Mouse (Mus musculus) macrophage (primary cell): ENCODE data around the gene Abcd4. TPM values are rescaled to one million over a fixed set of nuclear protein-coding genes. Genes with fewer than 3 reads are reported as not detected.

Experiments used
- H3K27ac ChIP-seq: fragments of 350-480 bp; formaldehyde crosslinking; 2 replicates; pipeline ENCODE4 v1.9.0; 2021
- H3K36me3 ChIP-seq: fragments of 350-480 bp; formaldehyde crosslinking; 2 replicates; pipeline ENCODE4 v1.9.0; 2021; ENCODE audit errors: inconsistent target
- H3K4me3 ChIP-seq: fragments of 350-480 bp; formaldehyde crosslinking; 2 replicates; pipeline ENCODE4 v1.9.0; 2021; ENCODE audit errors: inconsistent target
- H3K79me2 ChIP-seq: fragments of 350-480 bp; formaldehyde crosslinking; 2 replicates; pipeline ENCODE4 v1.9.0; 2021; ENCODE audit errors: inconsistent target
- whole genome bisulfite sequencing: methylation state at CpG from one replicate; pipeline ENCODE4 v1.1.7; 2026; ENCODE audit warnings: inconsistent platforms; ENCODE audit not compliant: missing documents; 5-methylcytosine and 5-hydroxymethylcytosine counted together
- polyA plus RNA-seq: library from polyadenylated mRNA; stranded (reverse); fragments of 250-400 nt; gene quantifications from 3 replicates; pipeline ENCODE4 v1.2.4, GENCODE M21; 2018; ENCODE audit warnings: inconsistent platforms
- total RNA-seq, 78 experiments: library from RNA; depleted of rRNA; stranded (reverse); fragments of 250-400 nt; gene quantifications; 1 replicate in 9 of 78; 2 replicates in 24 of 78; 3 replicates in 43 of 78; 4 replicates in 2 of 78; pipeline ENCODE4 v1.2.4; 2018; ENCODE audit warnings: inconsistent platforms in 56 of 78

The Abcd4 gene
- 10 to 100 TPM in 24 of 26 experiments, 1 to 10 TPM in 2; 8.1 to 53.4 (median 25.2) TPM for total RNA-seq (2018; cell fraction: chromatin; rRNA removed)
- 10 to 100 TPM in 1 of 26 experiments, 1 to 10 TPM in 25; 3.9 to 11.0 (median 7.5) TPM for total RNA-seq (2018; cell fraction: cytosol; rRNA removed)
- 10 to 100 TPM in 19 of 26 experiments, 1 to 10 TPM in 7; 4.6 to 32.0 (median 14.8) TPM for total RNA-seq (2018; cell fraction: nucleus; rRNA removed)
- 5.1 to 7.7 TPM (median 7.7 TPM) in 3 replicates for polyA plus RNA-seq

DNA sequence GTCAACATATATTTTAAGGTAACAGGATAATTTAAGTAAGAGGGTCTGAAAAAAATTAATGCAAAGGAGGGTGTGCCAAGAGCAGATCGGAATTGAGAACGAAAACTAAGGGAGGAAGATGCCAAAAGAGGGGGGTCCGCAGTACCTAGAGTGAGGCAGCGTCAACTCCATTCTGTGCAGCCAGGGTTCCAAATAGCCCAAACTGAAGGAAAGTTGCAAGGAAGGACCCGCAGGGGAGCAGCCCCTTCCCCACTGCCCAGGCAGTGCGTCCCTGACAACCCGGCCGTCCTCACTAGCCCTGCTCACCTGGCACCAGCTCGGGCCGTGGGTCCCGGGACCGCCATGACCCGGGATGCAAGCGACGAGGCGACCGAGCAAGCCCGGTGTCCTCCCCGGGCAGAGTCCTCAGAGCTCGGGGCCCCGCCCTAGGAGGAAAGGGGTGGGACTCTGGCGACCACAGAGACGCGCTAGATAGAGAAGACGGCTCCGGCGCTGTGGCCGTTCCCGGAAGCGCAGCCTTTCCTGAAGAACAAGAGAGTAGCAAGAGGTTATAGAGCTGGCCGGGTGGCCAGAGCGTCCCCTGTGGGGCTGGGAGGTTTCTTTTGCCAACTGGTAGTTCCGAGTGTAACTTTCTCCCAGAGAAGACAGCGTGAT, at the start of gene Abcd4:
Abcd4 (minus strand) TSS at position 437 of the 654 bp plus-strand sequence.
- H3K27ac ChIP-seq: peak within 1 kb of the TSS; percentile 42
- peak within 1 kb of the TSS; percentile 73 for H3K4me3 ChIP-seq
- peaks cover 5% of the 10 kb centered on the region; the same call in 1 of the 2 replicates for H3K79me2 ChIP-seq
- WGBS: under 1% methylated on average over 34 of the region's 34 CpGs
- H3K36me3 ChIP-seq: no peaks in the 10 kb centered on the region

GRCm38 (mm10) chr12:84653912-84654311, 36.7 kb upstream of the Abcd4 start:
- Histone ChIP-seq H3K79me2 (no peaks in the 10 kb centered on the region), H3K36me3 (no peaks in the 10 kb centered on the region), H3K4me3 (no peak overlapping the region), H3K27ac (no peak overlapping the region)
- 13% methylated on average over 3 of the region's 3 CpGs for WGBS

- WGBS: 83% methylated on average over 13 of the region's 13 CpGs
- no peaks in the 10 kb centered on the region for H3K79me2 ChIP-seq
- H3K27ac ChIP-seq: no peak overlapping the region
- H3K36me3 ChIP-seq: no peaks in the 10 kb centered on the region
- H3K4me3 ChIP-seq: no peak overlapping the region
These were observed 33.0 kb upstream of the Abcd4 start for GRCm38 (mm10) chr12:84650234-84650633.

DNA sequence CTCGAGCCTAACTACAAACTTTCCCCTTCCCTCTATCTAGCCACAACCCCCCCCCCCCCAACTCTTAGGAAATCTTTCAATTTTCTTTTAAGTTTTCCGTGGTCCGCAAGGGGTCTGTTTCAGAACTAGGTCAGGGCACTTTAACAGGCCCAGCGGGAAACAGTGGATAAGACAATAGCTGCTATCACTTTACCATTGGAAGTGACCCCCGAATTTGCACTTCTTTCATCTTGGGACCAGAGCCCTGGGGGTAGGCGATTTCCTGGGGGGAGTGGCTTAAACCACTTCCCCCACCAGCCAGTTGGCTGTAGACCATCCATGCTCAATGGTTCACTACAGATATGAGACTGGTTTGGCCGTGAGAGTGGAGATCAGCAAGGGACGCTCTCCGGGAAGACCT, 23.4 kb upstream of the Abcd4 start, which contains the start of gene Vrtn:
Vrtn (plus strand) TSS at position 366 of the 400 bp plus-strand sequence.
- 8% methylated on average over 8 of the region's 9 CpGs for WGBS
- H3K36me3 ChIP-seq: no peaks in the 10 kb centered on the region
- no peaks in the 10 kb centered on the region for H3K79me2 ChIP-seq
- H3K27ac ChIP-seq: no peak within 1 kb of the TSS
- H3K4me3 ChIP-seq: no peak within 1 kb of the TSS

GRCm38 (mm10) chr12:84640253-84640652, 23.0 kb upstream of the Abcd4 start:
- no peak overlapping the region for H3K27ac ChIP-seq
- 18% methylated on average over 6 of the region's 6 CpGs for WGBS
- no peak overlapping the region for H3K4me3 ChIP-seq
- no peaks in the 10 kb centered on the region for H3K36me3 ChIP-seq
- H3K79me2 ChIP-seq: no peaks in the 10 kb centered on the region

DNA sequence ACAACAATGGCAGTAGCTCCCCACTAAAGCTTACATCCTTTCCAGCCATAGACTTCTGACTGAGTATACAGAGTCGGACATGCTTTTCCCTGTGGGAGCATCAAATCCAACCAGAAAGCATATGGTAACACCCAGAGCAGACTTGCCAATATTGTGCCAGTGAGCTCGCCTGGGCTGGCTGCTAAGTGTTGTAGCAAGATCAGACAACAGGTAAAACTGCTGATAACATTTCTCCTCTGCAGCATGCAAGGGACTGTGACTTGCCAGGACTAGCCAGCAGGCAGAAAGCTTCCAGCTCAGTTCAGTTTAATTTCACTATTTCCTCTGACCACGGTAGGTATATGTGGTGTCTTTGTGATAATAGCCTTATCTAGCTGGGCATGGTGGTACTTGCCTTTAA, 14.7 kb upstream of the Abcd4 start:
- WGBS: 80% methylated on average over 3 of the region's 3 CpGs

DNA sequence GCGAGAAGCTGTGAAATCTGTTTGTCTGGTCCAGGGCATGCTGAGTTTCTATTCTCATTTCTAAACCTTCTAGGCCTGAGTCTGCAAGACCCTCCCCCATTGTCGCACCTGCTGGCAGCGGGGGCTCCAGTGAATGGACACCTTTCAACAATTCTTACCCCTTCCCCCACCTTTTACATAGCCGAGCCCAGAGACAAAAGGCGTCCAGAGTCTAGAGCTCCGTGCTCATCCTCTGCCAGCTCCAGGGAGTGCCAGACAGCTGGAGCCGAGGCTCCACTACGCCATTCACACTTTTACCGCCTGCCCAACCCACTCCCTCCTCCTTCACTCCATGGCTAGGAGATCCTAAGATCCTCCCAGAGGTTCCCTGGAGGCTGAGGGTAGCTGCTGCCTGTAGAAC, 7.9 kb upstream of the Abcd4 start:
- H3K27ac ChIP-seq: no peak overlapping the region
- no peaks in the 10 kb centered on the region for H3K79me2 ChIP-seq
- no peaks in the 10 kb centered on the region for H3K36me3 ChIP-seq
- 20% methylated on average over 9 of the region's 9 CpGs for WGBS
- H3K4me3 ChIP-seq: no peak overlapping the region

More for the DNA sequence above, 14.7 kb upstream of the Abcd4 start:
- no peaks in the 10 kb centered on the region for H3K79me2 ChIP-seq
- no peaks in the 10 kb centered on the region for H3K36me3 ChIP-seq
- H3K4me3 ChIP-seq: no peak overlapping the region
- no peak overlapping the region for H3K27ac ChIP-seq

DNA sequence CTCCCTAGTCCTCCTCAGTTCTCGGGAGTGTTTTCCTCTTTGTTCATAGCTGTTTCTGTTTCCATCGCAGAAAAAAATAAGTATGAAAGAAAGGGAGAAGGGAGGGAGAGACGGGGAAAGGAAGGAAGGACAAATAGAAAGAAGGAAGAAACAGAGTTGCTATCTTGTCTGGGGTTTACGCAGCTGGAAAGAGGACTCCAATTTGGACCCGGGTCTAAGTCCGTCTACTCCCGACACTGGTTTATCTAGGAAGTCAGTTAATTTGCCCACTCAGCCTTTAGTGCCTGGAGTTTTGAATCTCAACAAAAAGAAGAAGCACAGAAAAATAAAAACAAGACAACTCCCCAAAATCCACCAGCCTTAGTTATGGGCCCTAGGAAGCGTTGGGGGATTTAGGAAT, 7.4 kb upstream of the Abcd4 start:
- no peak overlapping the region for H3K4me3 ChIP-seq
- no peak overlapping the region for H3K27ac ChIP-seq
- WGBS: 33% methylated on average over 8 of the region's 8 CpGs
- H3K36me3 ChIP-seq: no peaks in the 10 kb centered on the region
- H3K79me2 ChIP-seq: no peaks in the 10 kb centered on the region

DNA sequence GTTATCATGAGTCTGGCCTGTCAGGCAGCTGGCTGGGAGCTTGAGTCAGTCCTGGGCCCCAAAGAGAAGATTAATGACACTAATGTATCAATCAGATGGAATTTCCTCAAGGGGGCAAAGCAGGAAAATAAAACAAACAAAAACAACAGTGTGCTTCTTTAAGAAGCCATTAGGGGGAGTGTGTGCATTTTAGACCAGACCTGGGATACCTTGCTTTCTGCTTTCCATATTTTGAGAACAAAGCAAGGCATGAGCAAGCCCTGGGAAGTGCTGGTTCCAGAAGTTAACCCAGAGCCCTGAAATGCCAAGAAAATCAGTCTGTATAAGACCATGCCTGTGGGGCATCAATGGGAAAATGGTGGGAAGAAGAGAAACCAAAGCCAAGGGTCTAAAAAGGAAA, 3.8 kb upstream of the Abcd4 start:
- Histone ChIP-seq H3K4me3 (no peak overlapping the region), H3K79me2 (peaks cover 5% of the 10 kb centered on the region; the same call in 1 of the 2 replicates), H3K36me3 (no peaks in the 10 kb centered on the region), H3K27ac (no peak overlapping the region)

DNA sequence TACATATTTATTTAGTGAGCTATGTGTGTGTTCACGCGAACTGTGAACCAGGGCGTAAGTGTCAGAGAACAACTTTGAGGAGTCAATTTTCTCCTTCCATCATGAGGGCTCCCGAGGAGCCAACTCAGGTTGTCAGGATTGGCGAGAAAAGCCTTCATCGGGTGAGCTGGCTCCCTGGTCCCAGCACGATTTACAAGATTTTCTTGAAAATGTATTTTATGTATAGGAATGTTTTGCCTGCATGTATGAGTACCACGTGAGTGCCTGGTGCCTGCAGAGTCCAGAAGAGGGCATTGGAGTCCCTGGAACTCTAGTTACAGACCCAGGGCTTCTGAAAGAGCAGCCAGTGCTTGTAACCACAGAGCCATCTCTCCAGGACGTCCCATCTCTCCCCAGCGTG, 450 bp upstream of the Abcd4 start:
- Histone ChIP-seq H3K36me3 (no peaks in the 10 kb centered on the region), H3K79me2 (peaks cover 5% of the 10 kb centered on the region; the same call in 1 of the 2 replicates), H3K4me3 (peak overlapping the region; percentile 73), H3K27ac (peak overlapping the region; percentile 42)
- WGBS: 3% methylated on average over 10 of the region's 10 CpGs

GRCm38 (mm10) chr12:84614524-84614923, 2.7 kb downstream of the Abcd4 start:
- 53% methylated on average over 7 of the region's 7 CpGs for WGBS
- no peaks in the 10 kb centered on the region for H3K36me3 ChIP-seq
- peaks cover 5% of the 10 kb centered on the region; the same call in 1 of the 2 replicates for H3K79me2 ChIP-seq
- H3K4me3 ChIP-seq: no peak overlapping the region
- peak overlapping the region; percentile 25; the same call in 1 of the 2 replicates for H3K27ac ChIP-seq

- WGBS: 93% methylated on average over 11 of the region's 11 CpGs
- Histone ChIP-seq H3K36me3 (no peaks in the 10 kb centered on the region; the same call in 1 of the 2 replicates), H3K79me2 (peaks cover 5% of the 10 kb centered on the region; the same call in 1 of the 2 replicates), H3K27ac (no peak overlapping the region), H3K4me3 (no peak overlapping the region)
These were observed 3.2 kb downstream of the Abcd4 start for GRCm38 (mm10) chr12:84614001-84614400.

DNA sequence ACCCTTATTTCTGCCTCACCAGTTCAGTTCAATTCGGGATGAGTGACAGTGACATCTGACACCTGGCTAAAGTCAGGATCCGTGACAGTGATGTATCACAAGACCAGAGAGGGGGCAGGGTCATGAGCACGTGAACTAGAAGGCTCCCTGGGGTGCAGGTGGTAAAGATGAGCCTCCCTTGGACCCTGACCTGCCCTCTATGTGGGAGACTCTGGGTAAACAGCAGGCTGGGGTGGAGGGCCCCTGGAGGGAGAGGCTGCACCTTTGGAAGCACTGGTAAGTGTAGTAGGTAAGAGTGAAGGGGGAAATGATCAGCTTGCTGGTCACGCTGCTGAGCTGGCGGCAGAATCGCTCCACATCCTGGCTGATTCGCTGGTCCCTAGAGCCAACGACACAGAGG, 4.7 kb downstream of the Abcd4 start:
- WGBS: 96% methylated on average over 8 of the region's 8 CpGs
- Histone ChIP-seq H3K79me2 (peaks cover 5% of the 10 kb centered on the region; the same call in 1 of the 2 replicates), H3K4me3 (no peak overlapping the region), H3K36me3 (no peaks in the 10 kb centered on the region; the same call in 1 of the 2 replicates), H3K27ac (no peak overlapping the region)

DNA sequence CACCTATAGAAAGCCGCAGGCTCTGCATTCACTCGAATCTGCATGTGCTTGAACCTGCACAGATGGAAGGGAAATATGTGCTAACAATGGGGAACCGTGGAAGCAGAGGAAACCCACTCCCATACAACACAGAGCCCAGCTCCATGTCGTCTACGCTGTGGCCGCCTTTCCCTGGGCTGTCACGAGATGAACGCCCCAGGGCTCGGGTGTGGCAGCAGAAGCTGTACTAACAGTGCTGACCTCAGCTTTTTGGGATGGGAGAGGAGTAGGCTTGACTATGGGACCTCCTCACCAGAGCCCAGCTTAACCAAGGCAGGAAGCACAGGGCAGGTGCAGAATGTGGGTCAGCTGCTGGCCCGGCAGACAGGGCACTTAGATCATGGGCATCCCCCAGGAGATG, 5.5 kb downstream of the Abcd4 start:
- Histone ChIP-seq H3K27ac (no peak overlapping the region), H3K79me2 (peaks cover 1% of the 10 kb centered on the region; the same call in 1 of the 2 replicates), H3K4me3 (no peak overlapping the region), H3K36me3 (no peaks in the 10 kb centered on the region; the same call in 1 of the 2 replicates)
- 92% methylated on average over 10 of the region's 10 CpGs for WGBS

GRCm38 (mm10) chr12:84605860-84606259, 11.4 kb downstream of the Abcd4 start:
- H3K79me2 ChIP-seq: no peaks in the 10 kb centered on the region
- no peak overlapping the region for H3K27ac ChIP-seq
- 85% methylated on average over 7 of the region's 7 CpGs for WGBS
- H3K36me3 ChIP-seq: peaks cover 8% of the 10 kb centered on the region; the same call in 1 of the 2 replicates
- no peak overlapping the region for H3K4me3 ChIP-seq
